Mouse (Mus musculus) testis, adult 2 months (tissue): Measurements from ENCODE around the gene Cend1.

Experiments used
- CTCF ChIP-seq: fragments of 200-500 bp; IDR thresholded peaks from 2 replicates; pipeline ENCODE4 v1.5.1; 2012; ENCODE audit warnings: low read depth, mild to moderate bottlenecking, inconsistent platforms, low read length, moderate library complexity; ENCODE audit not compliant: control insufficient read depth, insufficient read depth, insufficient replicate concordance
- POLR2A ChIP-seq: fragments of 200-500 bp; IDR thresholded peaks from 2 replicates; pipeline ENCODE4 v1.6.1; 2012; ENCODE audit warnings: low read depth, mild to moderate bottlenecking, inconsistent platforms, low read length, moderate library complexity; ENCODE audit not compliant: control insufficient read depth

GRCm38 (mm10) chr7:141469352-141469751, 40.1 kb upstream of the Cend1 start:
- TF ChIP-seq CTCF (no peak), POLR2A (no peak)
